Mouse (Mus musculus): ENCODE measurements around the gene Nfam1. TPM values are rescaled to one million over a fixed set of nuclear protein-coding genes. Genes with fewer than 3 reads are reported as not detected.

Nfam1 gene
- polyA plus RNA-seq, 1 experiment from 2014 or later = 2.1 TPM

- no peak for ATAC-seq (ENCODE audit: low FRiP score, low read depth)
- H3K36me3 ChIP-seq = no peaks in the 10 kb centered on the region
- 71% methylated on average over 13 of the region's 13 CpGs for WGBS
- H3K4me2 ChIP-seq = no peak overlapping the region
- H3K9ac ChIP-seq = no peak overlapping the region
- H3K27me3 ChIP-seq = 0 out of 2 replicates have a peak, but pooled peaks cover 9% of the 10 kb centered on the region
- no peaks in the 10 kb centered on the region for H3K9me3 ChIP-seq
- H3K27ac ChIP-seq (replicated peaks) = no peak overlapping the region
- peaks cover 18% of the 10 kb centered on the region for H3K4me1 ChIP-seq (replicated peaks)
- no peak overlapping the region for H3K4me3 ChIP-seq
These were observed 24.2 kb downstream of the Nfam1 start for GRCm38 (mm10) chr15:83008761-83009423.

DNA sequence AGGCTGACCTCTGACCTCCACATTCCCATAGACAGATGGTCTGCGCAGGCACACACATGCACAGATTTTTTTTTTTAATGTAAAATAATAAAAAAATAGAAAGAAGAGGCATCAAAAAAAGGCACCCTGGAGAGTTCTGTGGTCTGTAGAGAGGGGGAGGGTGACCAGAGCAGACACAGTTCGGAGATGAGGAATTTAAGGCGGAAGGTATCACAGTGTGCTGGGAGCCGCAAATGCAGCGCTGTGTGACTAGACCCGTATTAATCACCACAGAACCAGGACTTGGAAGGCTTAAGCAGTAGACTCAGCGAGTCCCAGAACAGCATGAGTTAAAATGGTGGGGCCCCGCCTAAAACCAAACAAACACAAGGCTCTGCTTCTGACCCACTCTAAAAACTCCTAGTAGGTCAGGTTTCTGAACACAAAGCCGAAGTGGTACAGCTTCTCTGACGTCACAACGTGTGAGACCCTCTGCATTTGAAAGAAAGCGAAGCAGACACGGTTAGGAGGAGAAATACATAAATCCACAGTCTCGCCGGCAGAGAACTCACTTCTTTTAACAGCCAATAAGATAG, 25.7 kb downstream of the Nfam1 start:
- Histone ChIP-seq H3K27ac (replicated peaks) (no peak overlapping the region), H3K4me1 (replicated peaks) (peaks cover 30% of the 10 kb centered on the region), H3K27me3 (0 out of 2 replicates have a peak, but pooled peaks cover 6% of the 10 kb centered on the region), H3K36me3 (no peaks in the 10 kb centered on the region), H3K4me2 (no peak overlapping the region), H3K4me3 (no peak overlapping the region), H3K9ac (no peak overlapping the region), H3K9me3 (no peaks in the 10 kb centered on the region)
- WGBS = 55% methylated on average over 15 of the region's 15 CpGs
- no peak for ATAC-seq (ENCODE audit: low FRiP score, low read depth)

DNA sequence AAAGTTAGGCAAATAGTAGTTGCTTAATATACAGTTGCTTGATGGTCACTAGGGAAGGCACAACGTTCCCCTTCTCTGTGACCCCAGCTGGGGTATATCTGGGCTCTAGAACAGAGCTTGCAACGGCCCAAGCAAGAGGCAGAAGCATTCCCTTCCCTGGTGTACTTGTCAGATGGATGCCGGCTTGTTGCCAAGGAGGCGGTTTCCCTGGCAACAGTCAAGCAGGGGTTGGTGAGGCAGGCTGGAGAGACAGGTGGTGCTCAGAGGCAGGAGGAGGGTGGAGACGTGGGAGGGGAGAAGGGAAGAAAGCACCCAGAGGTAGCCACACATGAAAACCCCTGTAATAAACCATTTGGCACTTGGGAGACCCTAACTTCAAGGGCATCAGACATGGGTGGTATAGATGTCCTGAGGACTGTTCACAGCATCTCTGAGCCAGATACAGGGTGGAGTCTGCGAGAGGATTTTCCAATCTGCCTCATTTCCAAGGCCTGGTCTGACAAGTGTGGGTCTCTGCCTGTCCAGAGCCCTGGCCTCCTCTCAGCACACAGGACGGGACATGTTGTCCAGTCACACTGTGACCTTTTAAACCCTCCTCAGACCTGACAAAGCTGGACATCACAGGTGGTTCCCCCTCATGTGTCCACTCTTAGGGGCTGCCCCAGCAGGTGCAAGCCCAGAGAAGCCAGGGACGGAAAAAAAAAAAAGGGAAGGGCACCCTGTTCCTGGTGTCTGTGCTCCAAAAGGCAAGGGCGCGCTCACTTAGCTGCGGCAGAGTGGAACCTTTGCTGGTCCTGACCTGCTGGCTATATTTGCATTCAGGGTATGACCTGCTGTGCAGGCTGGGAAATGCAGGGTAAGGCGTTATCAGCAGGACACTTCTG, 30.2 kb downstream of the Nfam1 start:
- Histone ChIP-seq H3K9me3 (no peaks in the 10 kb centered on the region), H3K4me2 (0 out of 2 replicates have a peak overlapping the region, but pooled peaks have one; percentile 16), H3K4me3 (no peak overlapping the region), H3K27ac (replicated peaks) (peak overlapping the region; percentile 58), H3K4me1 (replicated peaks) (peaks cover 21% of the 10 kb centered on the region), H3K27me3 (no peaks in the 10 kb centered on the region; the same call in 1 of the 2 replicates), H3K36me3 (no peaks in the 10 kb centered on the region), H3K9ac (no peak overlapping the region)
- WGBS = 30% methylated on average over 12 of the region's 12 CpGs
- peak; percentile 87 for ATAC-seq (ENCODE audit: low FRiP score, low read depth)

DNA sequence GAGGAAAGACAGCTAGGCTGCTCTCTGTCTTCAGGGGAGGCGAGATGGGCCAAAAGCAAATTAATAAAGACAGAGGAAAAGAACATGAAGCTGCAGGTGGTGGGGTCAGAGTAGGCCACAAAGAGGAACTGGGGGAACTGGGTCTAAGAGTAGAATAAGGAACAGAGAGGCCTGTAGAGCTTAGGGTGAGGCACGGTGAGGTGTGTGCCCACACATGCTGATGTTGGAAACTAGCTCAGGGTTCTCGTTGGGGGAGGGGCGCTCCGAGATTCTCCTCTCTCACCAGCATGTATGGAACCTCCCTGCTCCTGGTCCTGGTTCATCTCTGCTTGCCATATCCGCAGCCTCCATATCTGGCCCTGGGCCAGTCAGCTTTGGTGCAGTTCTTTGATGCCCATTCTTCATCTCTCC, 34.3 kb downstream of the Nfam1 start:
- H3K4me1 ChIP-seq (replicated peaks) = peaks cover 49% of the 10 kb centered on the region
- no peaks in the 10 kb centered on the region for H3K9me3 ChIP-seq
- H3K9ac ChIP-seq = no peak overlapping the region
- ATAC-seq (ENCODE audit: low FRiP score, low read depth) = no peak
- H3K27ac ChIP-seq (replicated peaks) = no peak overlapping the region
- H3K4me2 ChIP-seq = no peak overlapping the region
- no peak overlapping the region for H3K4me3 ChIP-seq
- H3K27me3 ChIP-seq = no peaks in the 10 kb centered on the region; the same call in 1 of the 2 replicates
- no peaks in the 10 kb centered on the region for H3K36me3 ChIP-seq
- WGBS = 87% methylated on average over 6 of the region's 6 CpGs

DNA sequence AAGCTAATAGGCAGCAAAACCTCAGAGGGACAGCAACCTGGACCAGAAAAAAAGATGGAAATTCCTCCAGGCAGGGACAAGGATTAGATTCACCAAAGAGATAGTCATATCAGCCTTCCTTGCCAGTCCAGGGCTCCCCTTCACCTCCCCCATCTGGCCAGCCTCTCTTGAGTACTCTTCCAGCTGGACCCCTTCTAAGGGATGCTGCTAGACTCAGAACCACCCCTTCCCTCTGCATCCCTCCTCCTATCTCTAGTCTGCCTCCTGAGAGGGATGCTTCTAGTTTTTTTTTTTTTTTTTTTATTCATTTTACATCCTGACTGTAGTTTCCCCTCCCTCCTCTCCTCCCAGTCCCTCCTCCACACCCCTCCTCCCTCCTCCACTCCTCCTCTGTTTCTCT, 36.7 kb downstream of the Nfam1 start:
- Histone ChIP-seq H3K9me3 (no peaks in the 10 kb centered on the region), H3K4me3 (no peak overlapping the region), H3K4me1 (replicated peaks) (peaks cover 39% of the 10 kb centered on the region), H3K27ac (replicated peaks) (no peak overlapping the region), H3K27me3 (no peaks in the 10 kb centered on the region; the same call in 1 of the 2 replicates), H3K36me3 (no peaks in the 10 kb centered on the region), H3K4me2 (no peak overlapping the region), H3K9ac (no peak overlapping the region)
- ATAC-seq (ENCODE audit: low FRiP score, low read depth) = no peak

- peaks cover 42% of the 10 kb centered on the region for H3K4me1 ChIP-seq (replicated peaks)
- H3K4me3 ChIP-seq = no peak overlapping the region
- peak; percentile 46 for ATAC-seq (ENCODE audit: low FRiP score, low read depth)
- no peaks in the 10 kb centered on the region for H3K36me3 ChIP-seq
- no peaks in the 10 kb centered on the region for H3K9me3 ChIP-seq
- no peaks in the 10 kb centered on the region; the same call in 1 of the 2 replicates for H3K27me3 ChIP-seq
- H3K27ac ChIP-seq (replicated peaks) = 0 out of 2 replicates have a peak overlapping the region, but pooled peaks have one; percentile 26
- no peak overlapping the region for H3K9ac ChIP-seq
- 42% methylated on average over 7 of the region's 7 CpGs for WGBS
- no peak overlapping the region for H3K4me2 ChIP-seq
These were observed 37.9 kb downstream of the Nfam1 start for GRCm38 (mm10) chr15:82995239-82995638.

- Histone ChIP-seq H3K36me3 (no peaks in the 10 kb centered on the region), H3K4me1 (replicated peaks) (peaks cover 64% of the 10 kb centered on the region), H3K4me3 (no peak overlapping the region), H3K27ac (replicated peaks) (no peak overlapping the region), H3K4me2 (no peak overlapping the region), H3K27me3 (no peaks in the 10 kb centered on the region), H3K9ac (no peak overlapping the region), H3K9me3 (no peaks in the 10 kb centered on the region)
- no peak for ATAC-seq (ENCODE audit: low FRiP score, low read depth)
- WGBS = 43% methylated on average over 9 of the region's 9 CpGs
These were observed 40.2 kb downstream of the Nfam1 start for GRCm38 (mm10) chr15:82992911-82993310.

DNA sequence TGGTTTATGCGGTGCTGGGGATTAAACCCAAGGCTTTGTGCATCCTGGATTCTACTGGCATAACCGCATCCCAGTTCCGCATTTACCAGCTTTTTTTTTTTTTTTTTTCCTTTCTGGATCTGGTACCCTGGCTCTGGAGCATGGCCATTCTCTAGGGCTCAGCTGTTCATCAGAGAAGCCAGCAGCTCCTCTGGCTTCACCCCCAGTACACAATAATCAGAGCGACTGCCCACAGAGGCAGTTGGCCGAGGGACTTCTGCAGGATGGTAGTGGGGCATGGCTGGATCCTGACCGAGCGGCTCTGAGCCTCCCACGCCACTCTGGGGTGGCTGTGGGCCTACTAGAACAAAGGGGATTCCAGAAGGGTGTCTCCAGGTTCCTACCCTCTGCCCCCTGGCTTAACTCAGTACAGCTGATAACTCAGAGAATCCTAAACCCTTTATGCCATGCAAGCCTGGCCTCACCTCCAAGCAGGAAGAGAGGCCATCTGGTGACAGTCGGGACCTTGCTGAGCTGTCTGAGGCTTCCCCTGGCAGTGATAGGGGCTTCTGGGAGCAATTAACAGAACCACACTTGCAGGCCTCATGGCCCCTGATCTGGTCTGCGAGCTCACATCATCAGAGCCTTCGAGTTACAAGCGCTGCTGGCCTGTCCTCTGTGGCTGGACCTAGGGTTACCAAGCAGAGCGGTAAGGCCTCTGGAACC, 40.9 kb downstream of the Nfam1 start:
- no peak overlapping the region for H3K9ac ChIP-seq
- no peaks in the 10 kb centered on the region for H3K9me3 ChIP-seq
- H3K36me3 ChIP-seq = no peaks in the 10 kb centered on the region
- no peaks in the 10 kb centered on the region for H3K27me3 ChIP-seq
- H3K4me2 ChIP-seq = no peak overlapping the region
- ATAC-seq (ENCODE audit: low FRiP score, low read depth) = no peak
- peak overlapping the region; percentile 10; the same call in 1 of the 2 replicates for H3K27ac ChIP-seq (replicated peaks)
- H3K4me3 ChIP-seq = no peak overlapping the region
- H3K4me1 ChIP-seq (replicated peaks) = peaks cover 67% of the 10 kb centered on the region
- 63% methylated on average over 13 of the region's 13 CpGs for WGBS

DNA sequence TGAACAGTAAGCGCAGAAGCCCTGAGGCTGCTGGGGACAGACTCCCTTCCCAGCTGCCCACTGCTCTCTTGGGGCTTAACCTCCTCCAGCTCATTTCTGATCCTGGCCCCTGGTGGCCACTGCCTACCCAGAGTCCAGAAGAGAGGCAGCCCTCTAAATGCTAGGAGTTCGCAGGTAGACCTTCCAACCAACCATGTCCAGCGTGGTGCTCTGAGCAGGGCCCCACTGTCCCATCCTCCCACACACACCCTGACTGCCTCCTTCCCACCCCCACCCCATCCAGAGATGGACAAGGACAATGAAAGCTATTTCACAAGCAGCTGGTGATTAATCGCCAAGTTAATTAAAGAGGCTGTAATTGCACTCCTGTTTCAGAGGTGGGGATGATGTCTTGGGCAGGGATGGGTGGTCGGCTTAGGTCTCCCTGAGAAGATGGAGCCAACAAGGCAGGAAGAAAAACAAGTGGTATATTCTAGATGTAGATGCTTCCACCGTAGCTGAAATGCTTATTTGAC, 43.9 kb downstream of the Nfam1 start:
- no peak overlapping the region for H3K4me2 ChIP-seq
- no peak overlapping the region for H3K9ac ChIP-seq
- H3K4me3 ChIP-seq = no peak overlapping the region
- WGBS = 51% methylated on average over 6 of the region's 6 CpGs
- H3K27ac ChIP-seq (replicated peaks) = no peak overlapping the region
- H3K36me3 ChIP-seq = no peaks in the 10 kb centered on the region
- ATAC-seq (ENCODE audit: low FRiP score, low read depth) = no peak
- H3K9me3 ChIP-seq = no peaks in the 10 kb centered on the region
- H3K27me3 ChIP-seq = no peaks in the 10 kb centered on the region
- H3K4me1 ChIP-seq (replicated peaks) = peaks cover 68% of the 10 kb centered on the region

DNA sequence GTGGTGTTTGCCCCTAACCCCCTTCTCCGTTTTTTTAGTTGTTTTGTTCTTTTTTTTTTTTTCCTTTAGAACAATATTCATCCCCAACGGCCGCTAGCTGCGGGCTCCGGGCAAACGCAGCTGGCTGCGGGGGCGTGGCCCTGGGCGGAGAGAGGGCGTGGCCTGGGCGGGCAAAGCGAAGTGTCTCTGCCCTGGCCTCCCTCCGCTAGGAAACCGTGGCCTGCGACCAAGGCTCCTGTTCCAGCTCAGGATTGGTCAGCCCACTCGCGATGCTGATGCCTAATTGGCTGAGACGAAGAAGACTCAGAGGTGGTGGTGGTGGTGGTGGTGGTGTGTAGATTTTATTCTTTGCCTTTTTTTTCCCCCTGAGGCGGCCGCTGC, 45.4 kb downstream of the Nfam1 start, which contains the start of gene Tcf20:
Gene Tcf20, minus strand, starts transcription at position 141 of the 381 bp plus-strand sequence.
- H3K9me3 ChIP-seq = no peaks in the 10 kb centered on the region
- H3K4me3 ChIP-seq = peak within 1 kb of the TSS; percentile 44
- H3K4me2 ChIP-seq = peak within 1 kb of the TSS; percentile 87
- H3K27ac ChIP-seq (replicated peaks) = peak within 1 kb of the TSS; percentile 31; the same call in 1 of the 2 replicates
- WGBS = under 1% methylated on average over 20 of the region's 20 CpGs
- peak; percentile 87 for ATAC-seq (ENCODE audit: low FRiP score, low read depth)
- H3K36me3 ChIP-seq = no peaks in the 10 kb centered on the region
- H3K27me3 ChIP-seq = no peaks in the 10 kb centered on the region
- H3K4me1 ChIP-seq (replicated peaks) = peaks cover 75% of the 10 kb centered on the region
- H3K9ac ChIP-seq = peak within 1 kb of the TSS; percentile 38

DNA sequence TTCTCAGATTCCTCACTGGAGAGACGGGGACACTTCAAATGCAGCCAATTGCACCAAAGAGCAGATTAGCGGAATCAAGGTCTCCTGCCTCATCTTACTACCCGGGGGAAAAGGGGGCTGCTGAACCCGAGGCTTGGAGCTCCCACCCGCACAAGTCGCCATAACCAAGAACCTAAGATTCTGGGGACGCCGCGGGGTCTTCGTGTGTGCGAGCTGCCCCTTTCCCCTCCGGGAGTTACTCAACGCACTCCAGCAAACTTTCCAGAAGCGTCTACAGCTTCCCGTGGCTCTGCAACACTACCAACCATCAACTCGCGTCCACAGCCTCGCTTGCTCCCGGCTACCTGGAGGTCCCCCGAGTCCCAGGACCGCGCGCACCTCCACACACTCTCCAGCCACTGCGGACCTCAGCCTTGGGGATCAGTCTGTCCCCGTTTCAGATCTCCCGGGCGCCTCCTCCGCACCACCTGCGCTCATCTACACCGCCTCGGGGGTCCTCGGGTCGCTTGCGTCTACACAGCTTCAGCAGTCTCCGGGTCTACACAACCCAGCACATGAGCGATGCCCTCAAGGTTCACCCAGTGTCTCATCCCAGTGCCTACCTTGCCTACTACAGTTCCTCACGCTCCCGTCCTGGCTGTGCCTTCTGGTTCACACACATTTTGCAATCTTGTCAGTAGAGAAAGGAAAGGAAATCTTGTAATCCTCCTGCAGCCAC, 45.9 kb downstream of the Nfam1 start:
- no peak overlapping the region for H3K27ac ChIP-seq (replicated peaks)
- 0 out of 2 replicates have a peak, but pooled peaks have one; percentile 55 for ATAC-seq (ENCODE audit: low FRiP score, low read depth)
- H3K9me3 ChIP-seq = no peaks in the 10 kb centered on the region
- 2% methylated on average over 38 of the region's 38 CpGs for WGBS
- H3K9ac ChIP-seq = peak overlapping the region; percentile 38
- H3K4me2 ChIP-seq = peak overlapping the region; percentile 87
- H3K36me3 ChIP-seq = no peaks in the 10 kb centered on the region
- H3K27me3 ChIP-seq = no peaks in the 10 kb centered on the region
- peak overlapping the region; percentile 44 for H3K4me3 ChIP-seq
- H3K4me1 ChIP-seq (replicated peaks) = peaks cover 75% of the 10 kb centered on the region
